Mouse (Mus musculus) lung, adult 2 months (tissue): ENCODE measurements at regions not wholly inside any gene's neighbourhood (a gene's known extent, or its start where the extent isn't known, plus 50 kb on each side); places are given as distances from the start of the nearest gene placed in this dataset.

Experiments
- CTCF ChIP-seq: fragments of 200-500 bp; IDR thresholded peaks from 2 replicates; pipeline ENCODE4 v1.5.1; 2011; ENCODE audit warnings: mild to moderate bottlenecking, low read length, control low read depth; ENCODE audit not compliant: insufficient read depth
- POLR2A ChIP-seq: fragments of 200-500 bp; IDR thresholded peaks from 2 replicates; pipeline ENCODE4 v1.6.1; 2011; ENCODE audit warnings: low read depth, mild to moderate bottlenecking, control low read depth, low read length, borderline replicate concordance; ENCODE audit errors: extremely low read depth

DNA sequence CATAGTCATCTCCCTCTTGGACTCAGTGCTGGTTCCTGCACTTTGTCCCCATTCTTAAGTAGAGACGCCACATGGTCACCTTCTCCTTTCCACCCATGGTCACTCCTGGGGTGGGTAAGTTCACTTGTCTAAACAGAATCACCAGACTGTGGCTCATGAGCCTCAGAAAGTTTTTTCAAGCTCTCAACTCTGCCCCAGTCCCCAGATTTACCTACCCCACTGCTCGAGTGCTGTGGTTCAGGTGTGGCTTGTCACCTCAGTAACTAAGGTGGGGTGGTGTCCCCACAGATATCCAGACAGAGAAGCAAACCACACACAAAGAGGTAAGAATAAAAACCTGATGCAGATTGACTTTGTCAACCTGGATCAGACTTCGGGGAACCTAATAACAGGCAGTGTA lies 87.6 kb downstream of the Rpl10-ps3 start:
- TF ChIP-seq POLR2A = no peak
- no peak for TF ChIP-seq CTCF
